In genomic region chr16:41728900-41729585, GRCm38 (mm10) we compare ENCODE assay signal across 8 mouse cellular contexts.
DNase-seq lines count a peak whose midpoint lies in the region; ATAC-seq lines count a peak whose summit lies in the region.

No protein-coding gene starts in this region.

- H3K27me3 ChIP-seq in forebrain, embryonic 13.5 days, result no peaks in the 10 kb centered on the region
- H3K27me3 ChIP-seq in forebrain, embryonic 11.5 days (ENCODE audit: control insufficient read depth, insufficient read depth, low read length), result no peaks in the 10 kb centered on the region
- no peaks in the 10 kb centered on the region for H3K27me3 ChIP-seq in forebrain, embryonic 16.5 days (replicated peaks; ENCODE audit: control insufficient read depth, insufficient read depth, low read length)

- no peak overlapping the region for H3K9ac ChIP-seq in forebrain, embryonic 13.5 days
- no peak overlapping the region for H3K9ac ChIP-seq in forebrain, embryonic 11.5 days (ENCODE audit: low read length)
- no peak overlapping the region for H3K9ac ChIP-seq in forebrain, embryonic 16.5 days (replicated peaks; ENCODE audit: low read depth, low read length)

- peak; percentile 95 for ATAC-seq in forebrain, embryonic 13.5 days
- no peak for ATAC-seq in forebrain, embryonic 11.5 days (replicated peaks; ENCODE audit: low FRiP score)
- ATAC-seq in forebrain, embryonic 16.5 days, result peak; percentile 97

- H3K4me2 ChIP-seq in forebrain, embryonic 13.5 days, result no peak overlapping the region
- H3K4me2 ChIP-seq in forebrain, embryonic 11.5 days (ENCODE audit: low read depth, low read length, severe bottlenecking), result no peak overlapping the region
- H3K4me2 ChIP-seq in forebrain, embryonic 16.5 days (ENCODE audit: low read length), result no peak overlapping the region

- peak overlapping the region; percentile 65 for H3K27ac ChIP-seq in forebrain, embryonic 13.5 days
- no peak overlapping the region for H3K27ac ChIP-seq in forebrain, embryonic 11.5 days (ENCODE audit: low read depth, low read length)
- H3K27ac ChIP-seq in forebrain, embryonic 16.5 days (ENCODE audit: low read length), result peak overlapping the region; percentile 76

- WGBS in forebrain, embryonic 13.5 days, result 80% methylated on average over 9 of the region's 9 CpGs
- WGBS in forebrain, embryonic 11.5 days, result 87% methylated on average over 9 of the region's 9 CpGs
- 60% methylated on average over 9 of the region's 9 CpGs for WGBS in forebrain, embryonic 16.5 days

- H3K4me3 ChIP-seq in forebrain, embryonic 13.5 days, result no peak overlapping the region
- H3K4me3 ChIP-seq in forebrain, embryonic 11.5 days (ENCODE audit: low read depth, low read length), result no peak overlapping the region
- H3K4me3 ChIP-seq in forebrain, embryonic 16.5 days (replicated peaks; ENCODE audit: low read length), result no peak overlapping the region

- no peaks in the 10 kb centered on the region for H3K9me3 ChIP-seq in forebrain, embryonic 13.5 days (replicated peaks)
- no peaks in the 10 kb centered on the region for H3K9me3 ChIP-seq in forebrain, embryonic 11.5 days (ENCODE audit: control insufficient read depth, low read length)
- H3K9me3 ChIP-seq in forebrain, embryonic 16.5 days (ENCODE audit: control insufficient read depth, low read length), result no peaks in the 10 kb centered on the region

- H3K4me1 ChIP-seq in forebrain, embryonic 13.5 days, result peaks cover 8% of the 10 kb centered on the region; the same call in 1 of the 2 replicates
- no peaks in the 10 kb centered on the region for H3K4me1 ChIP-seq in forebrain, embryonic 11.5 days (replicated peaks; ENCODE audit: control insufficient read depth, insufficient read depth, low read length)
- H3K4me1 ChIP-seq in forebrain, embryonic 16.5 days (replicated peaks; ENCODE audit: control insufficient read depth, insufficient read depth, low read length), result peaks cover 12% of the 10 kb centered on the region

- H3K36me3 ChIP-seq in forebrain, embryonic 13.5 days (ENCODE audit: poor library complexity, severe bottlenecking), result no peaks in the 10 kb centered on the region
- no peaks in the 10 kb centered on the region for H3K36me3 ChIP-seq in forebrain, embryonic 11.5 days (ENCODE audit: control insufficient read depth, insufficient read depth, low read length)
- no peaks in the 10 kb centered on the region for H3K36me3 ChIP-seq in forebrain, embryonic 16.5 days (ENCODE audit: control insufficient read depth, insufficient read depth)

- DNase-seq in forebrain, embryonic 11.5 days (ENCODE audit: low spot score), result no peak
- peak; percentile 80 to 93 for DNase-seq in layer of hippocampus, postnatal 14 days (ENCODE audit: low spot score in 2 of 2)
- DNase-seq in right cerebral cortex, adult 2 months (ENCODE audit: low spot score in 2 of 2), result peak; percentile 70 to 77
- no peak for DNase-seq in kidney, adult 11 months
- DNase-seq in spleen, postnatal 36 days (ENCODE audit: low spot score in 2 of 2), result no peak
- no peak for DNase-seq in lung, adult 18-20 months

Comparison
In these comparisons a context has a peak if more than half of its experiments do, and no peak if none do; other contexts are left out.
1. DNase-seq: peak in layer of hippocampus, postnatal 14 days (2 of 2) and right cerebral cortex, adult 2 months (2 of 2); none in forebrain, embryonic 11.5 days (single experiment), kidney, adult 11 months (single experiment), spleen, postnatal 36 days (0 of 2) and lung, adult 18-20 months (0 of 2).